Mouse (Mus musculus) liver, adult 2 months (tissue): ENCODE results near the gene Gnat1. TPM values are rescaled to one million over a fixed set of nuclear protein-coding genes. Genes with fewer than 3 reads are reported as not detected.

Source experiments
- DNase-seq: peaks from one replicate; pipeline ENCODE4 v3.0.0-alpha.2; 2011; ENCODE audit warnings: low read depth, low spot score; ENCODE audit errors: extremely low read depth
- H3K27ac ChIP-seq: fragments of 200-500 bp; replicated peaks from 2 replicates; pipeline ENCODE4 v1.5.1; 2012; ENCODE audit warnings: low read depth, mild to moderate bottlenecking, control low read depth, inconsistent platforms, low read length; ENCODE audit not compliant: insufficient read depth
- H3K27me3 ChIP-seq: fragments of 200-500 bp; 2 replicates; pipeline ENCODE4 v1.6.1; 2012; ENCODE audit warnings: mild to moderate bottlenecking, moderate library complexity, low read length, inconsistent platforms; ENCODE audit not compliant: control insufficient read depth, insufficient read depth
- H3K36me3 ChIP-seq: fragments of 200-500 bp; 2 replicates; pipeline ENCODE4 v1.6.1; 2012; ENCODE audit warnings: low read length, inconsistent platforms; ENCODE audit not compliant: control insufficient read depth, insufficient read depth
- H3K4me1 ChIP-seq: fragments of 200-500 bp; 2 replicates; pipeline ENCODE4 v1.6.1; 2011; ENCODE audit warnings: low read length; ENCODE audit not compliant: control insufficient read depth, insufficient read depth
- H3K4me3 ChIP-seq: fragments of 200-500 bp; 2 replicates; pipeline ENCODE4 v1.5.1; 2011; ENCODE audit warnings: low read depth, mild to moderate bottlenecking, control low read depth, low read length, moderate library complexity; ENCODE audit not compliant: insufficient read depth
- H3K79me2 ChIP-seq: fragments of 200-500 bp; 2 replicates; pipeline ENCODE4 v1.6.1; 2012; ENCODE audit warnings: inconsistent platforms, mild to moderate bottlenecking, low read length, moderate library complexity; ENCODE audit not compliant: control insufficient read depth, insufficient read depth
- H3K9ac ChIP-seq: fragments of 200-500 bp; 2 replicates; pipeline ENCODE4 v1.6.1; 2012; ENCODE audit warnings: low read depth, mild to moderate bottlenecking, control low read depth, inconsistent platforms, low read length
- CTCF ChIP-seq: fragments of 200-500 bp; IDR thresholded peaks from 2 replicates; pipeline ENCODE4 v1.5.1; 2011; ENCODE audit warnings: low read depth, low read length, control low read depth
- POLR2A ChIP-seq: fragments of 200-500 bp; IDR thresholded peaks from 2 replicates; pipeline ENCODE4 v1.6.1; 2011; ENCODE audit warnings: low read length, control low read depth; ENCODE audit not compliant: insufficient read depth; ENCODE audit errors: extremely low read depth
- WGBS: fragments of 180-500 bp; shearing (Covaris S2); methylation state at CpG from one replicate; pipeline ENCODE4 v1.1.7; 2018; 5-methylcytosine and 5-hydroxymethylcytosine counted together
- polyA plus RNA-seq: library from polyadenylated mRNA; depleted of rRNA; stranded (reverse); fragments of >200 nt; gene quantifications from 2 replicates; pipeline ENCODE4 v1.2.3, GENCODE M21; 2012
- total RNA-seq: library from RNA; depleted of rRNA; stranded (reverse); fragments of >200 nt; gene quantifications from 2 replicates; pipeline ENCODE4 v1.2.3, GENCODE M21; 2014

The Gnat1 gene
- total and polyA plus RNA-seq, 2 experiments = 3.2 to 7.1 TPM

GRCm38 (mm10) chr9:107666751-107667205 lies 12.7 kb downstream of the Gnat1 start:
- WGBS = 2% methylated on average over 30 of the region's 30 CpGs
- Histone ChIP-seq H3K4me1 (peaks cover 43% of the 10 kb centered on the region), H3K79me2 (peaks cover 35% of the 10 kb centered on the region), H3K27ac (peak overlapping the region; percentile 97), H3K4me3 (peak overlapping the region; percentile 92), H3K9ac (peak overlapping the region; percentile 94), H3K36me3 (peaks cover 11% of the 10 kb centered on the region; the same call in 1 of the 2 replicates), H3K27me3 (no peaks in the 10 kb centered on the region)
- TF ChIP-seq POLR2A (no peak), CTCF (peak; percentile 0; the same call in 1 of the 2 replicates)
- no peak for DNase-seq

- Histone ChIP-seq H3K4me3 (peak overlapping the region; percentile 92), H3K27ac (peak overlapping the region; percentile 97), H3K79me2 (peaks cover 35% of the 10 kb centered on the region), H3K36me3 (peaks cover 14% of the 10 kb centered on the region; the same call in 1 of the 2 replicates), H3K4me1 (peaks cover 42% of the 10 kb centered on the region), H3K27me3 (no peaks in the 10 kb centered on the region), H3K9ac (peak overlapping the region; percentile 94)
- TF ChIP-seq CTCF (no peak), POLR2A (no peak)
- peak; percentile 36 for DNase-seq
- WGBS = 27% methylated on average over 7 of the region's 7 CpGs
Observed at GRCm38 (mm10) chr9:107665308-107665707, 14.2 kb downstream of the Gnat1 start.

GRCm38 (mm10) chr9:107663525-107663924 lies 16.0 kb downstream of the Gnat1 start:
- peaks cover 14% of the 10 kb centered on the region; the same call in 1 of the 2 replicates for H3K36me3 ChIP-seq
- no peaks in the 10 kb centered on the region for H3K27me3 ChIP-seq
- 33% methylated on average over 9 of the region's 9 CpGs for WGBS
- peaks cover 35% of the 10 kb centered on the region for H3K79me2 ChIP-seq
- TF ChIP-seq POLR2A (no peak), CTCF (no peak)
- peak; percentile 40 for DNase-seq
- H3K27ac ChIP-seq = peak overlapping the region; percentile 51
- H3K4me1 ChIP-seq = peaks cover 40% of the 10 kb centered on the region
- H3K4me3 ChIP-seq = peak overlapping the region; percentile 51
- H3K9ac ChIP-seq = peak overlapping the region; percentile 56

- Histone ChIP-seq H3K27me3 (no peaks in the 10 kb centered on the region), H3K4me3 (no peak overlapping the region)
- 35% methylated on average over 8 of the region's 8 CpGs for WGBS
Observed at GRCm38 (mm10) chr9:107662342-107662741, 17.2 kb downstream of the Gnat1 start.

GRCm38 (mm10) chr9:107660777-107661176 lies 18.7 kb downstream of the Gnat1 start:
- whole genome bisulfite sequencing = 33% methylated on average over 3 of the region's 3 CpGs

More at GRCm38 (mm10) chr9:107662342-107662741, 17.2 kb downstream of the Gnat1 start:
- peak; percentile 75 for DNase-seq
- peak overlapping the region; percentile 51 for H3K27ac ChIP-seq
- TF ChIP-seq CTCF (no peak), POLR2A (no peak)
- H3K4me1 ChIP-seq = peaks cover 42% of the 10 kb centered on the region
- H3K79me2 ChIP-seq = peaks cover 35% of the 10 kb centered on the region
- H3K9ac ChIP-seq = peak overlapping the region; percentile 56
- peaks cover 24% of the 10 kb centered on the region; the same call in 1 of the 2 replicates for H3K36me3 ChIP-seq

GRCm38 (mm10) chr9:107659961-107660360 lies 19.6 kb downstream of the Gnat1 start:
- TF ChIP-seq POLR2A (no peak), CTCF (no peak)
- 32% methylated on average over 3 of the region's 3 CpGs for WGBS
- Histone ChIP-seq H3K4me3 (no peak overlapping the region), H3K4me1 (peaks cover 54% of the 10 kb centered on the region), H3K79me2 (peaks cover 12% of the 10 kb centered on the region; the same call in 1 of the 2 replicates), H3K9ac (peak overlapping the region; percentile 12), H3K36me3 (peaks cover 43% of the 10 kb centered on the region), H3K27me3 (no peaks in the 10 kb centered on the region), H3K27ac (peak overlapping the region; percentile 33)
- DNase-seq = peak; percentile 13

More at GRCm38 (mm10) chr9:107660777-107661176, 18.7 kb downstream of the Gnat1 start:
- Histone ChIP-seq H3K79me2 (peaks cover 21% of the 10 kb centered on the region), H3K9ac (peak overlapping the region; percentile 29), H3K27ac (peak overlapping the region; percentile 33; the same call in 1 of the 2 replicates), H3K27me3 (no peaks in the 10 kb centered on the region), H3K4me1 (peaks cover 49% of the 10 kb centered on the region), H3K4me3 (no peak overlapping the region), H3K36me3 (peaks cover 38% of the 10 kb centered on the region)
- TF ChIP-seq POLR2A = no peak
- no peak for TF ChIP-seq CTCF
- DNase-seq = peak; percentile 29
